Mouse (Mus musculus) MEL (cell line): ENCODE data around the gene Ung. TPM values are rescaled to one million over a fixed set of nuclear protein-coding genes. Genes with fewer than 3 reads are reported as not detected.

Source experiments
- DNase-seq: peaks from one replicate; pipeline ENCODE4 v3.0.0; 2011; ENCODE audit warnings: low read depth, low spot score
- H3K27ac ChIP-seq: 2 replicates; pipeline ENCODE4 v1.5.1; 2012; ENCODE audit warnings: low read depth, mild to moderate bottlenecking, control low read depth, low read length, moderate library complexity; ENCODE audit not compliant: control insufficient read depth
- H3K27me3 ChIP-seq, 2 experiments: fragments of 150-350 bp in 1 of 2; sonication (generic) in 1 of 2; 2 replicates each; pipeline ENCODE4 v1.6.1; 2012; ENCODE audit warnings: low read length in 2 of 2, mild to moderate bottlenecking in 2 of 2, improper control_type of control experiment in 1 of 2, moderate library complexity in 1 of 2; ENCODE audit not compliant: insufficient read depth in 2 of 2, control insufficient read depth in 1 of 2
- H3K36me3 ChIP-seq, 2 experiments: 2 replicates each; pipeline ENCODE4 v1.6.1; 2012 to 2014; ENCODE audit warnings: low read length in 2 of 2, improper control_type of control experiment in 1 of 2, inconsistent platforms in 1 of 2, mild to moderate bottlenecking in 1 of 2; ENCODE audit not compliant: insufficient read depth in 2 of 2, control insufficient read depth in 1 of 2
- H3K4me1 ChIP-seq, 2 experiments: fragments of 150-350 bp in 1 of 2; sonication (generic) in 1 of 2; 2 replicates each; pipeline ENCODE4 v1.6.1; 2012; ENCODE audit warnings: low read length in 2 of 2, improper control_type of control experiment in 1 of 2, mild to moderate bottlenecking in 1 of 2; ENCODE audit not compliant: insufficient read depth in 2 of 2, control insufficient read depth in 1 of 2
- H3K4me3 ChIP-seq, 2 experiments: fragments of 150-350 bp in 1 of 2; sonication (generic) in 1 of 2; 2 replicates each; pipeline ENCODE4 v1.5.1; 2012; ENCODE audit warnings: low read depth in 2 of 2, low read length in 2 of 2, mild to moderate bottlenecking in 2 of 2, moderate library complexity in 2 of 2, control low read depth in 1 of 2, improper control_type of control experiment in 1 of 2; ENCODE audit not compliant: control insufficient read depth in 1 of 2, insufficient read depth in 1 of 2
- H3K79me2 ChIP-seq: 2 replicates; pipeline ENCODE4 v1.6.1; 2012; ENCODE audit warnings: mild to moderate bottlenecking, low read length, moderate library complexity; ENCODE audit not compliant: control insufficient read depth, poor library complexity, insufficient read depth
- H3K9ac ChIP-seq: 2 replicates; pipeline ENCODE4 v1.6.1; 2012; ENCODE audit warnings: low read depth, mild to moderate bottlenecking, control low read depth, low read length, moderate library complexity; ENCODE audit not compliant: control insufficient read depth, poor library complexity, severe bottlenecking
- H3K9me3 ChIP-seq: fragments of 150-350 bp; sonication (generic); replicated peaks from 2 replicates; pipeline ENCODE4 v1.6.1; 2012; ENCODE audit warnings: mild to moderate bottlenecking, low read length, improper control_type of control experiment, moderate library complexity; ENCODE audit not compliant: insufficient read depth
- BHLHE40 ChIP-seq: IDR thresholded peaks from 2 replicates; pipeline ENCODE4 v1.6.1; 2012; ENCODE audit warnings: low read depth, mild to moderate bottlenecking, inconsistent platforms, low read length, improper control_type of control experiment, borderline replicate concordance
- CHD1 ChIP-seq: IDR thresholded peaks from 2 replicates; pipeline ENCODE4 v1.6.1; 2012; ENCODE audit warnings: low read depth, mild to moderate bottlenecking, inconsistent platforms, low read length, improper control_type of control experiment
- CTCF ChIP-seq, 3 experiments: IDR thresholded peaks in 2 of 3; conservative IDR thresholded peaks in 1 of 3; 2 replicates each; pipeline ENCODE4 v1.5.1; 2011 to 2012; ENCODE audit warnings: low read length in 3 of 3, low read depth in 2 of 3, mild to moderate bottlenecking in 2 of 3, improper control_type of control experiment in 1 of 3, inconsistent platforms in 1 of 3, mixed read lengths in 1 of 3, moderate library complexity in 1 of 3; ENCODE audit not compliant: control insufficient read depth in 1 of 3, insufficient read depth in 1 of 3, poor library complexity in 1 of 3, severe bottlenecking in 1 of 3
- E2F4 ChIP-seq: IDR thresholded peaks from 2 replicates; pipeline ENCODE4 v1.6.1; 2011; ENCODE audit warnings: low read depth, low read length, improper control_type of control experiment, borderline replicate concordance
- EP300 ChIP-seq, 2 experiments: IDR thresholded peaks; 2 replicates each; pipeline ENCODE4 v1.6.1; 2011; ENCODE audit warnings: improper control_type of control experiment in 2 of 2, low read length in 2 of 2, low read depth in 1 of 2, mild to moderate bottlenecking in 1 of 2
- ETS1 ChIP-seq: IDR thresholded peaks from 2 replicates; pipeline ENCODE4 v1.6.1; 2012; ENCODE audit warnings: low read depth, mild to moderate bottlenecking, inconsistent platforms, low read length, improper control_type of control experiment, moderate library complexity
- GATA1 ChIP-seq: IDR thresholded peaks from 2 replicates; pipeline ENCODE4 v1.6.1; 2011; ENCODE audit warnings: low read depth, low read length, improper control_type of control experiment
- MAX ChIP-seq: IDR thresholded peaks from 2 replicates; pipeline ENCODE4 v1.6.1; 2011; ENCODE audit warnings: low read length, improper control_type of control experiment
- MAZ ChIP-seq: IDR thresholded peaks from 2 replicates; pipeline ENCODE4 v1.6.1; 2012; ENCODE audit warnings: low read depth, mild to moderate bottlenecking, inconsistent platforms, low read length, improper control_type of control experiment
- MEF2A ChIP-seq: IDR thresholded peaks from 2 replicates; pipeline ENCODE4 v1.6.1; 2014; ENCODE audit warnings: low read depth, mild to moderate bottlenecking, inconsistent platforms, low read length, improper control_type of control experiment; ENCODE audit not compliant: poor library complexity, insufficient replicate concordance, severe bottlenecking; ENCODE audit errors: extremely low read depth
- MXI1 ChIP-seq: IDR thresholded peaks from 2 replicates; pipeline ENCODE4 v1.6.1; 2011; ENCODE audit warnings: mild to moderate bottlenecking, low read depth, low read length, improper control_type of control experiment
- RAD21 ChIP-seq: IDR thresholded peaks from 2 replicates; pipeline ENCODE4 v1.6.1; 2011; ENCODE audit warnings: mild to moderate bottlenecking, low read depth, low read length, improper control_type of control experiment
- SMC3 ChIP-seq: IDR thresholded peaks from 2 replicates; pipeline ENCODE4 v1.6.1; 2011; ENCODE audit warnings: low read depth, low read length, improper control_type of control experiment
- USF1 ChIP-seq: IDR thresholded peaks from 2 replicates; pipeline ENCODE4 v1.6.1; 2014; ENCODE audit warnings: low read depth, mild to moderate bottlenecking, inconsistent platforms, low read length, improper control_type of control experiment, moderate library complexity
- ZKSCAN1 ChIP-seq: IDR thresholded peaks from 2 replicates; pipeline ENCODE4 v1.6.1; 2012; ENCODE audit warnings: low read depth, mild to moderate bottlenecking, inconsistent platforms, low read length, improper control_type of control experiment, moderate library complexity
- polyA plus RNA-seq, 2 experiments: library from polyadenylated mRNA; stranded (reverse) in 1 of 2; unstranded in 1 of 2; fragments of >175 nt in 1 of 2; fragments of >200 nt in 1 of 2; gene quantifications; 2 replicates each; pipeline versions ENCODE4 v1.2.1 to v1.2.4; 2012; ENCODE audit warnings: low replicate concordance in 2 of 2, low read depth in 1 of 2; ENCODE audit not compliant: insufficient read length in 2 of 2, insufficient read depth in 1 of 2, missing spikeins in 1 of 2
- total RNA-seq: library from RNA; depleted of rRNA; stranded (reverse); fragments of 300-350 nt; gene quantifications from 2 replicates; pipeline ENCODE4 v1.2.3, GENCODE M21; 2012

Ung gene
- total and polyA plus RNA-seq, 3 experiments: 22.1 to 62.2 TPM; not detected in 1

- no peaks in the 10 kb centered on the region for H3K79me2 ChIP-seq
- no peak overlapping the region for H3K4me3 ChIP-seq
- H3K36me3 ChIP-seq: no peaks in the 10 kb centered on the region
- H3K9ac ChIP-seq: no peak overlapping the region
- H3K27me3 ChIP-seq: no peaks in the 10 kb centered on the region; a peak in 1 of 4 replicates
- no peak for TF ChIP-seq ZKSCAN1
- TF ChIP-seq MAZ: no peak
- TF ChIP-seq USF1: no peak
- no peak for TF ChIP-seq EP300 (IDR thresholded peaks at IDR 0.05; ENCODE audit: low read depth in 1 of 2, low read length in 2 of 2)
- TF ChIP-seq ETS1: no peak
- no peak for TF ChIP-seq CTCF (IDR thresholded peaks at IDR 0.05 in 2 of 3, conservative IDR thresholded peaks at IDR 0.05 in 1 of 3; ENCODE audit: control insufficient read depth in 1 of 3, insufficient read depth in 1 of 3, low read depth in 2 of 3, low read length in 3 of 3, poor library complexity in 1 of 3, severe bottlenecking in 1 of 3)
- TF ChIP-seq SMC3: no peak
- TF ChIP-seq MEF2A: no peak
- no peak for TF ChIP-seq BHLHE40
- TF ChIP-seq MAX: no peak
- TF ChIP-seq GATA1: no peak
- TF ChIP-seq CHD1: no peak
- no peak for TF ChIP-seq RAD21
- TF ChIP-seq MXI1: no peak
- TF ChIP-seq, all 39 proteins: peak for 0
- no peak overlapping the region for H3K27ac ChIP-seq
- H3K4me1 ChIP-seq: no peaks in the 10 kb centered on the region
- DNase-seq: no peak
- no peaks in the 10 kb centered on the region for H3K9me3 ChIP-seq
These were observed 17.1 kb downstream of the Ung start for GRCm38 (mm10) chr5:114147043-114147972.

DNA sequence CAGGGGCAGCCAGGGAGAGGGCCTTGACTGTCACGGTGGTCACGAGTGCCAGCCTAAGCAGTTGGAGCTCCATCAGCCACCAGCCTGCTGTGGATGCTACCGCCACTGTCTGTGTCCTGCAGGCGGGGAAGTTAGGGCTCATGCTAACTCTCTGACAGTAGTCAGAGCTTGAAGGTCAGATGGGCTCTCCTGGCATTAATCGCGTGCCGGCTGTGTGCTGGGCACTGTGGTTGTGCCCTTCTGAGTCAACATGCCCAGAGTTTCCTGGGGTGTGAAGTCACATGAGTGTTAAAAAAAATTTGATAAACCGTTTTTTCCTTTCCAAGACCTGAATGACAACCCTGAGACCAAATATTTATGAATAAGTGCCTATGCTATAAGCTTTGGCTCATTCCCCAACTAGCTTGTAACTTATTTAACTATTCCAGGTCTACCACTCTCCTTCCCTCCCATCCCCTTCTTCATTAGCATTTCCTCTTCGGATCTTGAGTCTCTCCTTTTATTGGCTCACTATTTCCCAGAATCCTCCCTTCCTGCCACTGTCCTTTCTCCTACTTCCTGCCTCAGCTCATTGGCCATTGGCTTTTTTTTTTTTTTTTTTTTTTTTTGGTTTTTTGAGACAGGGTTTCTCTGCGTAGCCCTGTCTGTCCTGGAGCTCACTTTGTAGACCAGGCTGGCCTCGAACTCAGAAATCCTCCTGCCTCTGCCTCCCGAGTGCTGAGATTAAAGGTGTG, 22.3 kb downstream of the Ung start:
- Histone ChIP-seq H3K9ac (no peak overlapping the region), H3K27ac (no peak overlapping the region), H3K36me3 (no peaks in the 10 kb centered on the region), H3K9me3 (no peaks in the 10 kb centered on the region), H3K27me3 (no peaks in the 10 kb centered on the region), H3K4me3 (no peak overlapping the region), H3K79me2 (no peaks in the 10 kb centered on the region), H3K4me1 (no peaks in the 10 kb centered on the region)
- TF ChIP-seq E2F4: no peak
- DNase-seq: no peak
